Mouse (Mus musculus) neural tube, embryonic 12.5 days (tissue): ENCODE measurements around the gene Kif5c. TPM values are rescaled to one million over a fixed set of nuclear protein-coding genes. Genes with fewer than 3 reads are reported as not detected.

ENCODE experiments used
- ATAC-seq: fragments of 200-750 bp; cut with Nextera tagmentation; 2 replicates; pipeline ENCODE4 v1.8.0; 2017; ENCODE audit warnings: low read depth, mild to moderate bottlenecking, moderate TSS enrichment, moderate library complexity; ENCODE audit not compliant: low FRiP score
- H3K27ac ChIP-seq: fragments of 300-500 bp; sonication (generic); 2 replicates; pipeline ENCODE4 v1.5.1; 2016
- H3K27me3 ChIP-seq: fragments of 300-500 bp; sonication (generic); replicated peaks from 2 replicates; pipeline ENCODE4 v1.6.1; 2016; ENCODE audit warnings: mild to moderate bottlenecking
- H3K36me3 ChIP-seq: fragments of 300-500 bp; sonication (generic); 2 replicates; pipeline ENCODE4 v1.6.1; 2016; ENCODE audit warnings: mild to moderate bottlenecking
- H3K4me1 ChIP-seq: fragments of 300-500 bp; sonication (generic); 2 replicates; pipeline ENCODE4 v1.6.1; 2016
- H3K4me2 ChIP-seq: fragments of 300-500 bp; sonication (generic); replicated peaks from 2 replicates; pipeline ENCODE4 v1.6.1; 2016; ENCODE audit warnings: mild to moderate bottlenecking
- H3K4me3 ChIP-seq: fragments of 300-500 bp; sonication (generic); 2 replicates; pipeline ENCODE4 v1.5.1; 2016
- H3K9ac ChIP-seq: fragments of 300-500 bp; sonication (generic); 2 replicates; pipeline ENCODE4 v1.6.1; 2016; ENCODE audit warnings: mild to moderate bottlenecking
- H3K9me3 ChIP-seq: fragments of 300-500 bp; sonication (generic); 2 replicates; pipeline ENCODE4 v1.6.1; 2016; ENCODE audit warnings: mild to moderate bottlenecking
- WGBS: fragments of 180-500 bp; shearing (Covaris S2); methylation state at CpG from one replicate; pipeline ENCODE4 v1.1.7; 2016; 5-methylcytosine and 5-hydroxymethylcytosine counted together
- polyA plus RNA-seq: library from polyadenylated mRNA; unstranded; fragments of >200 nt; fragmentation: Nextera tagmentation; extraction: Ambion mirVana; gene quantifications from 2 replicates; pipeline ENCODE4 v1.2.1, GENCODE M21; 2016

The Kif5c gene
- polyA plus RNA-seq, 1 experiment from 2014 or later: 168 TPM

- Histone ChIP-seq H3K4me1 (peaks cover 38% of the 10 kb centered on the region), H3K4me2 (0 out of 2 replicates have a peak overlapping the region, but pooled peaks have one; percentile 22), H3K9me3 (no peaks in the 10 kb centered on the region), H3K9ac (no peak overlapping the region), H3K4me3 (no peak overlapping the region), H3K27me3 (no peaks in the 10 kb centered on the region), H3K27ac (no peak overlapping the region), H3K36me3 (0 out of 2 replicates have a peak, but pooled peaks cover 3% of the 10 kb centered on the region)
- 37% methylated on average over 11 of the region's 11 CpGs for WGBS
- peak; percentile 48; the same call in 1 of the 2 replicates for ATAC-seq
These were observed 36.2 kb downstream of the Kif5c start for GRCm38 (mm10) chr2:49655195-49655873.

GRCm38 (mm10) chr2:49655874-49656195, 36.7 kb downstream of the Kif5c start:
- 63% methylated on average over 3 of the region's 3 CpGs for WGBS
- no peak for ATAC-seq
- no peak overlapping the region for H3K27ac ChIP-seq

GRCm38 (mm10) chr2:49656988-49657387, 37.9 kb downstream of the Kif5c start:
- Histone ChIP-seq H3K9ac (no peak overlapping the region), H3K4me3 (no peak overlapping the region), H3K36me3 (0 out of 2 replicates have a peak, but pooled peaks cover 3% of the 10 kb centered on the region), H3K4me2 (no peak overlapping the region), H3K4me1 (peaks cover 38% of the 10 kb centered on the region), H3K27ac (no peak overlapping the region), H3K27me3 (no peaks in the 10 kb centered on the region), H3K9me3 (no peaks in the 10 kb centered on the region)
- WGBS: 95% methylated on average over 2 of the region's 2 CpGs
- ATAC-seq: no peak

More at GRCm38 (mm10) chr2:49655874-49656195, 36.7 kb downstream of the Kif5c start:
- Histone ChIP-seq H3K4me1 (peaks cover 38% of the 10 kb centered on the region), H3K4me3 (no peak overlapping the region), H3K9ac (no peak overlapping the region), H3K4me2 (0 out of 2 replicates have a peak overlapping the region, but pooled peaks have one; percentile 22), H3K9me3 (no peaks in the 10 kb centered on the region), H3K27me3 (no peaks in the 10 kb centered on the region), H3K36me3 (0 out of 2 replicates have a peak, but pooled peaks cover 3% of the 10 kb centered on the region)

- Histone ChIP-seq H3K4me2 (no peak overlapping the region), H3K27me3 (no peaks in the 10 kb centered on the region), H3K4me1 (peaks cover 38% of the 10 kb centered on the region), H3K4me3 (no peak overlapping the region), H3K27ac (no peak overlapping the region), H3K9me3 (no peaks in the 10 kb centered on the region), H3K9ac (no peak overlapping the region), H3K36me3 (0 out of 2 replicates have a peak, but pooled peaks cover under 1% of the 10 kb centered on the region)
- no peak for ATAC-seq
- WGBS: 87% methylated on average over 3 of the region's 3 CpGs
These were observed 38.6 kb downstream of the Kif5c start for GRCm38 (mm10) chr2:49657666-49658065.

- ATAC-seq: no peak
- no peak overlapping the region for H3K4me3 ChIP-seq
- no peaks in the 10 kb centered on the region for H3K9me3 ChIP-seq
- no peak overlapping the region for H3K9ac ChIP-seq
- no peaks in the 10 kb centered on the region for H3K27me3 ChIP-seq
- H3K4me2 ChIP-seq: no peak overlapping the region
- peaks cover 38% of the 10 kb centered on the region for H3K4me1 ChIP-seq
- H3K27ac ChIP-seq: no peak overlapping the region
- H3K36me3 ChIP-seq: no peaks in the 10 kb centered on the region
- WGBS: 82% methylated on average over 4 of the region's 4 CpGs
These were observed 39.9 kb downstream of the Kif5c start for GRCm38 (mm10) chr2:49658988-49659387.

- no peaks in the 10 kb centered on the region for H3K27me3 ChIP-seq
- H3K27ac ChIP-seq: no peak overlapping the region
- no peak overlapping the region for H3K4me2 ChIP-seq
- H3K4me3 ChIP-seq: no peak overlapping the region
- no peaks in the 10 kb centered on the region for H3K36me3 ChIP-seq
- WGBS: 32% methylated on average over 8 of the region's 8 CpGs
- peaks cover 32% of the 10 kb centered on the region for H3K4me1 ChIP-seq
- no peak for ATAC-seq
- no peak overlapping the region for H3K9ac ChIP-seq
- H3K9me3 ChIP-seq: no peaks in the 10 kb centered on the region
These were observed 40.9 kb downstream of the Kif5c start for GRCm38 (mm10) chr2:49659964-49660363.

GRCm38 (mm10) chr2:49660375-49660923, 41.4 kb downstream of the Kif5c start:
- Histone ChIP-seq H3K4me2 (no peak overlapping the region), H3K27ac (no peak overlapping the region), H3K9me3 (no peaks in the 10 kb centered on the region), H3K4me3 (no peak overlapping the region), H3K4me1 (peaks cover 27% of the 10 kb centered on the region), H3K36me3 (no peaks in the 10 kb centered on the region), H3K27me3 (no peaks in the 10 kb centered on the region), H3K9ac (no peak overlapping the region)
- ATAC-seq: no peak
- 88% methylated on average over 12 of the region's 12 CpGs for WGBS

- Histone ChIP-seq H3K4me3 (no peak overlapping the region), H3K4me1 (peaks cover 19% of the 10 kb centered on the region), H3K27me3 (no peaks in the 10 kb centered on the region), H3K9ac (no peak overlapping the region), H3K9me3 (no peaks in the 10 kb centered on the region), H3K4me2 (no peak overlapping the region), H3K36me3 (no peaks in the 10 kb centered on the region), H3K27ac (no peak overlapping the region)
- no peak for ATAC-seq
These were observed 42.2 kb downstream of the Kif5c start for GRCm38 (mm10) chr2:49661348-49661747.

- WGBS: 89% methylated on average over 3 of the region's 3 CpGs
- Histone ChIP-seq H3K36me3 (no peaks in the 10 kb centered on the region), H3K27ac (no peak overlapping the region), H3K4me1 (peaks cover 19% of the 10 kb centered on the region), H3K4me3 (no peak overlapping the region), H3K9ac (no peak overlapping the region), H3K4me2 (no peak overlapping the region), H3K9me3 (no peaks in the 10 kb centered on the region), H3K27me3 (no peaks in the 10 kb centered on the region)
- ATAC-seq: no peak
These were observed 42.8 kb downstream of the Kif5c start for GRCm38 (mm10) chr2:49661872-49662271.

GRCm38 (mm10) chr2:49671753-49672500, 52.8 kb downstream of the Kif5c start:
- H3K9me3 ChIP-seq: no peaks in the 10 kb centered on the region
- no peaks in the 10 kb centered on the region; the same call in 1 of the 2 replicates for H3K36me3 ChIP-seq
- peak; percentile 46; the same call in 1 of the 2 replicates for ATAC-seq
- H3K4me3 ChIP-seq: no peak overlapping the region
- H3K27me3 ChIP-seq: no peaks in the 10 kb centered on the region
- H3K27ac ChIP-seq: peak overlapping the region; percentile 37
- WGBS: 66% methylated on average over 12 of the region's 12 CpGs
- peaks cover 27% of the 10 kb centered on the region for H3K4me1 ChIP-seq
- H3K9ac ChIP-seq: no peak overlapping the region
- no peak overlapping the region for H3K4me2 ChIP-seq

- ATAC-seq: peak; percentile 42; the same call in 1 of the 2 replicates
- WGBS: 56% methylated on average over 7 of the region's 7 CpGs
- Histone ChIP-seq H3K36me3 (peaks cover 3% of the 10 kb centered on the region; the same call in 1 of the 2 replicates), H3K27ac (no peak overlapping the region), H3K9me3 (no peaks in the 10 kb centered on the region), H3K4me2 (no peak overlapping the region), H3K4me1 (peaks cover 27% of the 10 kb centered on the region), H3K9ac (no peak overlapping the region), H3K27me3 (no peaks in the 10 kb centered on the region), H3K4me3 (no peak overlapping the region)
These were observed 53.4 kb downstream of the Kif5c start for GRCm38 (mm10) chr2:49672501-49672874.

GRCm38 (mm10) chr2:49676020-49676419, 56.9 kb downstream of the Kif5c start:
- H3K9me3 ChIP-seq: no peaks in the 10 kb centered on the region
- H3K4me3 ChIP-seq: no peak overlapping the region
- peaks cover 43% of the 10 kb centered on the region for H3K4me1 ChIP-seq
- H3K27me3 ChIP-seq: no peaks in the 10 kb centered on the region
- WGBS: 90% methylated on average over 12 of the region's 12 CpGs
- H3K4me2 ChIP-seq: no peak overlapping the region
- H3K36me3 ChIP-seq: peaks cover 5% of the 10 kb centered on the region; the same call in 1 of the 2 replicates
- no peak overlapping the region for H3K9ac ChIP-seq
- no peak overlapping the region for H3K27ac ChIP-seq
- ATAC-seq: no peak
